In the genomic region with DNA sequence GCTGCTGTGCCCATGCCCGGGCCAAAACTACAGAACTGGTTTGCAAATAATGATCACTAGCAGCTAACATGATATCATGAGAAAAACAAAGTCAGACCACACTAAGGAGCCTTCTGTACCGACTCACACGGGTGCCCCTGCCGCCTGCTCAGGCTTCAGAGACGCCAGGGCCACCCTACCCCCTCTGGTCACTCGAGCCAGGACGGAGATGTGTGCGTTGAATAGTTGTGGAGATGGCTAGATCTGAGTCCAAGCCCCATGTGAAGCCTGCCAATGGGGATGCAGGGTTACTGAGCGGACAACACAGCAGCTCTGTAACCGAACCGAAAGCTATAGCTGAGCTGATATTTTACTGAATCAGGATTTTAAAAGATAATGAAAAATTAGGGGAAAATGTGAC, we compare ENCODE assay signal across 17 mouse cellular contexts.
DNase-seq lines count a peak whose midpoint lies in the region; ATAC-seq lines count a peak whose summit lies in the region.
"Had no signal": no experiment of that assay in that cellular context is flagged by ENCODE, and none has a peak within 500 bp of the region (broad histone marks: within the 10 kb centered on the region; RNA-seq: fewer than 3 reads in every experiment).

No protein-coding gene starts in this region.

- no peaks in the 10 kb centered on the region for H3K27me3 ChIP-seq in heart, embryonic 11.5 days (ENCODE audit: control insufficient read depth, insufficient read depth, low read length)
- no peaks in the 10 kb centered on the region for H3K27me3 ChIP-seq in hindbrain, embryonic 16.5 days (replicated peaks; ENCODE audit: control insufficient read depth, insufficient read depth, low read length)
- no peaks in the 10 kb centered on the region for H3K27me3 ChIP-seq in hindbrain, embryonic 13.5 days
- H3K27me3 ChIP-seq in neural tube, embryonic 13.5 days, result no peaks in the 10 kb centered on the region
- H3K27me3 ChIP-seq: CH12.LX; hindbrain, embryonic 12.5 days; midbrain, embryonic 15.5 days had no signal

- H3K9ac ChIP-seq in heart, embryonic 11.5 days (ENCODE audit: low read depth, low read length), result no peak overlapping the region
- H3K9ac ChIP-seq in hindbrain, embryonic 16.5 days (ENCODE audit: low read depth, low read length), result no peak overlapping the region
- H3K9ac ChIP-seq in hindbrain, embryonic 13.5 days, result no peak overlapping the region
- H3K9ac ChIP-seq in neural tube, embryonic 13.5 days, result no peak overlapping the region
- H3K9ac ChIP-seq: hindbrain, embryonic 12.5 days; liver, embryonic 14.5 days; midbrain, embryonic 15.5 days had no signal

- H3K4me3 ChIP-seq in heart, embryonic 11.5 days (ENCODE audit: low read depth, low read length), result no peak overlapping the region
- H3K4me3 ChIP-seq in hindbrain, embryonic 16.5 days (ENCODE audit: low read length), result no peak overlapping the region
- H3K4me3 ChIP-seq in hindbrain, embryonic 13.5 days, result no peak overlapping the region
- no peak overlapping the region for H3K4me3 ChIP-seq in neural tube, embryonic 13.5 days
- H3K4me3 ChIP-seq in brown adipose tissue, adult 24 weeks (ENCODE audit: insufficient read depth, low read depth, low read length), result no peak overlapping the region
- H3K4me3 ChIP-seq: hindbrain, embryonic 12.5 days; midbrain, embryonic 15.5 days had no signal

- no peaks in the 10 kb centered on the region; the same call in 1 of the 2 replicates for H3K36me3 ChIP-seq in heart, embryonic 11.5 days (ENCODE audit: control insufficient read depth, insufficient read depth, low read length)
- H3K36me3 ChIP-seq in hindbrain, embryonic 16.5 days (ENCODE audit: control insufficient read depth, insufficient read depth, low read length), result no peaks in the 10 kb centered on the region
- H3K36me3 ChIP-seq in hindbrain, embryonic 13.5 days, result no peaks in the 10 kb centered on the region
- H3K36me3 ChIP-seq in neural tube, embryonic 13.5 days, result no peaks in the 10 kb centered on the region
- H3K36me3 ChIP-seq: midbrain, embryonic 15.5 days had no signal

- H3K9me3 ChIP-seq in heart, embryonic 11.5 days (replicated peaks; ENCODE audit: control insufficient read depth, low read length), result no peaks in the 10 kb centered on the region
- no peaks in the 10 kb centered on the region for H3K9me3 ChIP-seq in hindbrain, embryonic 16.5 days (ENCODE audit: control insufficient read depth, low read length)
- H3K9me3 ChIP-seq in hindbrain, embryonic 13.5 days, result no peaks in the 10 kb centered on the region
- no peaks in the 10 kb centered on the region for H3K9me3 ChIP-seq in neural tube, embryonic 13.5 days
- H3K9me3 ChIP-seq: hindbrain, embryonic 12.5 days; midbrain, embryonic 15.5 days had no signal

- 76% methylated on average over 11 of the region's 11 CpGs for WGBS in heart, embryonic 11.5 days (ENCODE audit: insufficient replicate concordance)
- WGBS in hindbrain, embryonic 16.5 days, result 83% methylated on average over 11 of the region's 11 CpGs
- 92% methylated on average over 11 of the region's 11 CpGs for WGBS in hindbrain, embryonic 13.5 days
- WGBS in neural tube, embryonic 13.5 days, result 92% methylated on average over 11 of the region's 11 CpGs

- no peak for ATAC-seq in heart, embryonic 11.5 days (replicated peaks; ENCODE audit: insufficient number of reproducible peaks, low FRiP score, low TSS enrichment)
- peak; percentile 69; the same call in 1 of the 2 replicates for ATAC-seq in hindbrain, embryonic 16.5 days
- ATAC-seq in hindbrain, embryonic 13.5 days (ENCODE audit: low FRiP score), result no peak
- ATAC-seq in neural tube, embryonic 13.5 days (ENCODE audit: low read depth), result no peak
- ATAC-seq: midbrain, embryonic 15.5 days had no signal

- no peak overlapping the region for H3K27ac ChIP-seq in heart, embryonic 11.5 days (ENCODE audit: low read depth, low read length)
- H3K27ac ChIP-seq in hindbrain, embryonic 16.5 days (ENCODE audit: low read depth, low read length), result no peak overlapping the region
- H3K27ac ChIP-seq in hindbrain, embryonic 13.5 days, result no peak overlapping the region
- H3K27ac ChIP-seq in neural tube, embryonic 13.5 days (replicated peaks), result 0 out of 2 replicates have a peak overlapping the region, but pooled peaks have one; percentile 38
- H3K27ac ChIP-seq in brown adipose tissue, adult 24 weeks (replicated peaks; ENCODE audit: low read depth, low read length), result peak overlapping the region; percentile 73
- H3K27ac ChIP-seq: hindbrain, embryonic 12.5 days; liver, embryonic 14.5 days; midbrain, embryonic 15.5 days had no signal

- H3K4me1 ChIP-seq in heart, embryonic 11.5 days (ENCODE audit: control insufficient read depth, insufficient read depth, low read length), result peaks cover 45% of the 10 kb centered on the region
- H3K4me1 ChIP-seq in hindbrain, embryonic 16.5 days (ENCODE audit: control insufficient read depth, insufficient read depth, low read depth, low read length), result peaks cover 6% of the 10 kb centered on the region; the same call in 1 of the 2 replicates
- peaks cover 10% of the 10 kb centered on the region; the same call in 1 of the 2 replicates for H3K4me1 ChIP-seq in hindbrain, embryonic 13.5 days (replicated peaks)
- H3K4me1 ChIP-seq in neural tube, embryonic 13.5 days (replicated peaks), result peaks cover 14% of the 10 kb centered on the region
- H3K4me1 ChIP-seq in brown adipose tissue, adult 24 weeks (ENCODE audit: control insufficient read depth, insufficient read depth, insufficient read length, low read length), result peaks cover 72% of the 10 kb centered on the region
- H3K4me1 ChIP-seq: midbrain, embryonic 15.5 days had no signal

- no peak overlapping the region for H3K4me2 ChIP-seq in heart, embryonic 11.5 days
- no peak overlapping the region for H3K4me2 ChIP-seq in hindbrain, embryonic 16.5 days (ENCODE audit: low read length)
- no peak overlapping the region for H3K4me2 ChIP-seq in hindbrain, embryonic 13.5 days
- no peak overlapping the region for H3K4me2 ChIP-seq in neural tube, embryonic 13.5 days
- H3K4me2 ChIP-seq: hindbrain, embryonic 12.5 days; midbrain, embryonic 15.5 days had no signal

- peak; percentile 92 for DNase-seq in heart, adult 11 months
- no peak for DNase-seq in neural tube, embryonic 10.5 days (ENCODE audit: extremely low spot score, low spot score)
- no peak for DNase-seq in adrenal gland, adult 8-10 months
- DNase-seq: cerebellum, adult 9-11 months; gastrocnemius, postnatal 10 days; lung, postnatal 10 days; retina, postnatal 1 day; thymus, postnatal 36 days had no signal

Comparison
In these comparisons a context has a peak if more than half of its experiments do, and no peak if none do; other contexts are left out.
1. H3K27ac ChIP-seq: peak in neural tube, embryonic 13.5 days (single experiment) and brown adipose tissue, adult 24 weeks (single experiment); none in heart, embryonic 11.5 days (single experiment), hindbrain, embryonic 16.5 days (single experiment) and hindbrain, embryonic 13.5 days (single experiment).